Mouse (Mus musculus) liver, adult 2 months (tissue): Measurements from ENCODE around the gene Zfp968. TPM values are rescaled to one million over a fixed set of nuclear protein-coding genes. Genes with fewer than 3 reads are reported as not detected.
"Not testable (repeated sequence)": the region's sequence is repeated elsewhere in the genome, so short reads cannot be mapped to it uniquely, and the experiment has no call there.

Source experiments
- DNase-seq: peaks from one replicate; pipeline ENCODE4 v3.0.0-alpha.2; 2011; ENCODE audit warnings: low read depth, low spot score; ENCODE audit errors: extremely low read depth
- H3K27ac ChIP-seq: fragments of 200-500 bp; replicated peaks from 2 replicates; pipeline ENCODE4 v1.5.1; 2012; ENCODE audit warnings: low read depth, mild to moderate bottlenecking, control low read depth, inconsistent platforms, low read length; ENCODE audit not compliant: insufficient read depth
- H3K27me3 ChIP-seq: fragments of 200-500 bp; 2 replicates; pipeline ENCODE4 v1.6.1; 2012; ENCODE audit warnings: mild to moderate bottlenecking, moderate library complexity, low read length, inconsistent platforms; ENCODE audit not compliant: control insufficient read depth, insufficient read depth
- H3K36me3 ChIP-seq: fragments of 200-500 bp; 2 replicates; pipeline ENCODE4 v1.6.1; 2012; ENCODE audit warnings: low read length, inconsistent platforms; ENCODE audit not compliant: control insufficient read depth, insufficient read depth
- H3K4me1 ChIP-seq: fragments of 200-500 bp; 2 replicates; pipeline ENCODE4 v1.6.1; 2011; ENCODE audit warnings: low read length; ENCODE audit not compliant: control insufficient read depth, insufficient read depth
- H3K4me3 ChIP-seq: fragments of 200-500 bp; 2 replicates; pipeline ENCODE4 v1.5.1; 2011; ENCODE audit warnings: low read depth, mild to moderate bottlenecking, control low read depth, low read length, moderate library complexity; ENCODE audit not compliant: insufficient read depth
- H3K79me2 ChIP-seq: fragments of 200-500 bp; 2 replicates; pipeline ENCODE4 v1.6.1; 2012; ENCODE audit warnings: inconsistent platforms, mild to moderate bottlenecking, low read length, moderate library complexity; ENCODE audit not compliant: control insufficient read depth, insufficient read depth
- H3K9ac ChIP-seq: fragments of 200-500 bp; 2 replicates; pipeline ENCODE4 v1.6.1; 2012; ENCODE audit warnings: low read depth, mild to moderate bottlenecking, control low read depth, inconsistent platforms, low read length
- WGBS: fragments of 180-500 bp; shearing (Covaris S2); methylation state at CpG from one replicate; pipeline ENCODE4 v1.1.7; 2018; 5-methylcytosine and 5-hydroxymethylcytosine counted together
- polyA plus RNA-seq: library from polyadenylated mRNA; depleted of rRNA; stranded (reverse); fragments of >200 nt; gene quantifications from 2 replicates; pipeline ENCODE4 v1.2.3, GENCODE M21; 2012; rRNA removed
- total RNA-seq: library from RNA; depleted of rRNA; stranded (reverse); fragments of >200 nt; gene quantifications from 2 replicates; pipeline ENCODE4 v1.2.3, GENCODE M21; 2014; rRNA removed

Zfp968 gene
- 4.8 and 5.3 TPM in 2 replicates for total RNA-seq
- polyA plus RNA-seq: 0.42 and 0.48 TPM in 2 replicates

GRCm38 (mm10) chr2:175372136-175372535 lies at the start of gene Zfp968:
TSS of gene Zfp968 (plus strand) at chr2:175372436.
- not testable (repeated sequence) for H3K36me3 ChIP-seq, H3K27me3 ChIP-seq, H3K9ac ChIP-seq, DNase-seq, H3K79me2 ChIP-seq, H3K27ac ChIP-seq, H3K4me3 ChIP-seq, H3K4me1 ChIP-seq
- no CpG with 5 or more reads among the region's 6 CpGs for WGBS

- not testable (repeated sequence) for H3K4me1 ChIP-seq, H3K27ac ChIP-seq, H3K27me3 ChIP-seq, H3K9ac ChIP-seq, DNase-seq, H3K36me3 ChIP-seq, H3K4me3 ChIP-seq, H3K79me2 ChIP-seq
- WGBS: no CpG with 5 or more reads among the region's 8 CpGs
Observed at GRCm38 (mm10) chr2:175338097-175338496, 34.1 kb upstream of the Zfp968 start, which contains the start of gene Gm4631. TSS of gene Gm4631 (minus strand) at chr2:175338197.

Other genes starting within 250 kb of the Zfp968 start
- gene Gm14399, start 230.4 kb upstream of the Zfp968 start, total RNA-seq: 9.2 and 15.4 TPM in 2 replicates
- gene Gm14399, start 230.4 kb upstream of the Zfp968 start, polyA plus RNA-seq: 0.29 and 0.33 TPM in 2 replicates
- gene Gm14443, start 196.6 kb upstream of the Zfp968 start, total RNA-seq: 0.37 and 0.40 TPM in 2 replicates
- 0.09 TPM in 1 of 2 replicates, not detected in the other for gene Gm14443, start 196.6 kb upstream of the Zfp968 start, polyA plus RNA-seq
- gene Gm14391, start 165.5 kb upstream of the Zfp968 start, total RNA-seq: 11.3 and 12.4 TPM in 2 replicates
- gene Gm14391, start 165.5 kb upstream of the Zfp968 start, polyA plus RNA-seq: 1.8 and 3.0 TPM in 2 replicates
- gene Gm14440, start 97.3 kb upstream of the Zfp968 start, total RNA-seq: 6.2 and 11.1 TPM in 2 replicates
- gene Gm14440, start 97.3 kb upstream of the Zfp968 start, polyA plus RNA-seq: not detected in 2 replicates
- gene Gm4631, start 34.2 kb upstream of the Zfp968 start, total RNA-seq: 10.9 and 15.2 TPM in 2 replicates
- 0.95 and 0.98 TPM in 2 replicates for gene Gm4631, start 34.2 kb upstream of the Zfp968 start, polyA plus RNA-seq
- 7.0 and 9.8 TPM in 2 replicates for gene Gm4724, start 63.4 kb downstream of the Zfp968 start, total RNA-seq
- gene Gm4724, start 63.4 kb downstream of the Zfp968 start, polyA plus RNA-seq: 2.8 and 3.3 TPM in 2 replicates
- 3.8 and 4.8 TPM in 2 replicates for gene Zfp965, start 97.5 kb downstream of the Zfp968 start, total RNA-seq
- 0.38 and 0.49 TPM in 2 replicates for gene Zfp965, start 97.5 kb downstream of the Zfp968 start, polyA plus RNA-seq